Mouse (Mus musculus) stomach, postnatal 0 days (tissue): ENCODE results near the gene Rnf207. TPM values are rescaled to one million over a fixed set of nuclear protein-coding genes. Genes with fewer than 3 reads are reported as not detected.

Source experiments
- ATAC-seq: fragments of 200-750 bp; cut with Nextera tagmentation; 2 replicates; pipeline ENCODE4 v1.8.0; 2017; ENCODE audit not compliant: low FRiP score, low TSS enrichment
- DNase-seq: peaks from one replicate; pipeline ENCODE4 v3.0.0-alpha.2; 2016; ENCODE audit warnings: low spot score
- H3K27ac ChIP-seq: fragments of 300-500 bp; sonication (generic); replicated peaks from 2 replicates; pipeline ENCODE4 v1.5.1; 2014; ENCODE audit warnings: mild to moderate bottlenecking, control low read depth
- H3K27me3 ChIP-seq: fragments of 300-500 bp; sonication (generic); 2 replicates; pipeline ENCODE4 v1.6.1; 2014; ENCODE audit warnings: low read length; ENCODE audit not compliant: control insufficient read depth, insufficient read depth
- H3K36me3 ChIP-seq: fragments of 300-500 bp; sonication (generic); 2 replicates; pipeline ENCODE4 v1.6.1; 2014; ENCODE audit warnings: low read length, mixed read lengths; ENCODE audit not compliant: control insufficient read depth, insufficient read depth
- H3K4me1 ChIP-seq: fragments of 300-500 bp; sonication (generic); replicated peaks from 2 replicates; pipeline ENCODE4 v1.6.1; 2014; ENCODE audit warnings: antibody characterized with exemption; ENCODE audit not compliant: control insufficient read depth, insufficient read depth
- H3K4me2 ChIP-seq: fragments of 300-500 bp; sonication (generic); replicated peaks from 2 replicates; pipeline ENCODE4 v1.6.1; 2014; ENCODE audit warnings: low read depth, mild to moderate bottlenecking, control low read depth, moderate library complexity
- H3K4me3 ChIP-seq: fragments of 300-500 bp; sonication (generic); 2 replicates; pipeline ENCODE4 v1.5.1; 2014; ENCODE audit warnings: low read depth, low read length, control low read depth
- H3K9ac ChIP-seq: fragments of 300-500 bp; sonication (generic); 2 replicates; pipeline ENCODE4 v1.6.1; 2014; ENCODE audit warnings: mild to moderate bottlenecking, low read length, control low read depth, mixed read lengths
- H3K9me3 ChIP-seq: fragments of 300-500 bp; sonication (generic); 2 replicates; pipeline ENCODE4 v1.6.1; 2016; ENCODE audit warnings: low read length; ENCODE audit not compliant: control insufficient read depth
- CTCF ChIP-seq: IDR thresholded peaks from 2 replicates; pipeline ENCODE4 v1.5.1; 2016; ENCODE audit warnings: antibody characterized with exemption, low read depth, mild to moderate bottlenecking, moderate library complexity
- EP300 ChIP-seq: optimal IDR thresholded peaks from 2 replicates; pipeline ENCODE3; 2016; ENCODE audit warnings: antibody characterized with exemption
- WGBS: fragments of 180-500 bp; shearing (Covaris S2); extraction: QIAGEN DNeasy Blood & Tissue Kit; methylation state at CpG from one replicate; pipeline ENCODE4 v1.1.7; 2014; 5-methylcytosine and 5-hydroxymethylcytosine counted together
- polyA plus RNA-seq: library from polyadenylated mRNA; unstranded; fragments of >200 nt; fragmentation: Nextera tagmentation; extraction: Ambion mirVana; gene quantifications from 2 replicates; pipeline ENCODE4 v1.2.1, GENCODE M21; 2015

Gene Rnf207
- polyA plus RNA-seq, 1 experiment from 2014 or later = 0.46 TPM

DNA sequence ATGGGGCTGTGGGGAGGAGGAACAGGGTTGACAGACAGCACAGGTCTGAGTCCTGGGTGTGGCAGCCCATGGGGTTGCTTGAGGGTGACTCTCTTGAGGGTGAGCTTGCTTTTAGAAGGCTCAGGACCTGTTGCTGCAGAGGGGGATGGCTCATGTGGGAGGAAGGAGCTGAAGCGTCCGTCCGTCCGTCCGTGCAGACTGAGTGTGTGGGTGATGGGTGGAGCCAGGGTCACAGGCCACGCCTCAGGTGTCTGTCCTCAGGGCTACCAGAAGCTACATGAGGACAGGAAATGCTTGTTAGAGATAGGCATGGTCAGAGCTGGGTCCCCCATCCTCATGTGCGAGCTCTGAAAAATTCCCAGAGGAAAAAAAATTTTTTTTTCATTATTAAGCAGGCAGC, 25.9 kb upstream of the Rnf207 start:
- Histone ChIP-seq H3K4me1 (no peaks in the 10 kb centered on the region), H3K9me3 (no peaks in the 10 kb centered on the region), H3K36me3 (no peaks in the 10 kb centered on the region), H3K4me2 (no peak overlapping the region), H3K4me3 (no peak overlapping the region), H3K27me3 (no peaks in the 10 kb centered on the region), H3K27ac (no peak overlapping the region), H3K9ac (no peak overlapping the region)
- DNase-seq = no peak
- 59% methylated on average over 7 of the region's 7 CpGs for whole genome bisulfite sequencing
- TF ChIP-seq EP300 (no peak), CTCF (no peak)
- ATAC-seq = no peak

DNA sequence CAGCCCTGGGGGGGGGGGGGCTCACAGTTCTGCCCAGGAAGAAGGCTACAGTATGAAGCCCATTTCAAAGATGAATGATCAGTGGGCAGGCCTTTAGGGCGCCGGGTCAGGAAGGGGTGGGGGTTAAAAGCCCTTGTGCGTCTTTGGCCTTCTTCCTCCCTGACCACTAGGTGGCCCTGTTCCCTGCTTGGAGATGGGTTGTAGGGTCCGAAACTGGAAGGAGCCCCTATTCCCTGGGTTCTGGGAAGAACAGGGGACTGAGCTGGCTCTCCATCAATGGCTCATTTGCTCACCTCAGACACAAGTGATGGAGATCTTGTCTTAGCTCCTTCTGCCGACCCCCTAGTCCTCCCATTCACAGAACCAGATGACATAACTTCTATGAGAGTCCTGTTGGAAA, 24.5 kb upstream of the Rnf207 start:
- TF ChIP-seq CTCF (peak; percentile 73), EP300 (no peak)
- H3K4me1 ChIP-seq = no peaks in the 10 kb centered on the region
- no peak overlapping the region for H3K4me3 ChIP-seq
- no peaks in the 10 kb centered on the region for H3K9me3 ChIP-seq
- DNase-seq = no peak
- no peaks in the 10 kb centered on the region for H3K36me3 ChIP-seq
- no peak for ATAC-seq
- no peak overlapping the region for H3K27ac ChIP-seq
- no peaks in the 10 kb centered on the region for H3K27me3 ChIP-seq
- WGBS = 13% methylated on average over 5 of the region's 5 CpGs
- no peak overlapping the region for H3K4me2 ChIP-seq
- H3K9ac ChIP-seq = no peak overlapping the region

GRCm38 (mm10) chr4:152340584-152341284, 21.9 kb upstream of the Rnf207 start:
- ATAC-seq (no peak), DNase-seq (peak; percentile 47)
- no peaks in the 10 kb centered on the region for H3K9me3 ChIP-seq
- TF ChIP-seq EP300 (no peak), CTCF (no peak)
- whole genome bisulfite sequencing = 35% methylated on average over 15 of the region's 15 CpGs
- no peaks in the 10 kb centered on the region for H3K36me3 ChIP-seq
- H3K27ac ChIP-seq = no peak overlapping the region
- no peak overlapping the region for H3K9ac ChIP-seq
- H3K27me3 ChIP-seq = no peaks in the 10 kb centered on the region; the same call in 1 of the 2 replicates
- H3K4me3 ChIP-seq = no peak overlapping the region
- no peak overlapping the region for H3K4me2 ChIP-seq
- no peaks in the 10 kb centered on the region for H3K4me1 ChIP-seq

DNA sequence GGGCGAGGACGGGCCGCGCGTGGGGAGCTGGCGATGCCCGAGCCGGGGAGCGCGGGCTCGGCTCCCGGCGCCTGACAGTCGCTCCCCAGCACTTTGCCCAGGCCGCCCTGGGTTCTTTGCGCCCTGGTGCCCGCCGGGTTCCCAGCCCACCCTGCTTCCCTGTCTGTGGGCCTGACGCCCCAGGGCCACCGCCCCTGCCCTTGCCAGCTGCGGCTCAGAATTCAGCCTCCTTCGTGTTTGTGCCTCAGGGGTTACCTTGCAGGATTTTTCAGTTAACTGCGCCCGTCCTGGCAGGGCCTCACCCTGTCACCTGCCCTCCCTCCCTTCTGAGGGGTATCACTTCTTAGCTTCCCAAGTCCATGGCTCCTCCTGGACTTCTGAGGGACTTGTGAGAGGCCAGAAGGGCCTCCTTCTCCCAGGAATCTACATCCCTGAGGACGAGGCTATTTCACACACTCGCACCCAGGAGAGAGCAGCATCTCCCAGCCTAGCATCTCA, 20.5 kb upstream of the Rnf207 start:
- H3K4me2 ChIP-seq = peak overlapping the region; percentile 86
- no peak overlapping the region for H3K27ac ChIP-seq
- WGBS = 6% methylated on average over 12 of the region's 26 CpGs
- peak overlapping the region; percentile 47; the same call in 1 of the 2 replicates for H3K9ac ChIP-seq
- ATAC-seq (no peak), DNase-seq (no peak)
- peak overlapping the region; percentile 48 for H3K4me3 ChIP-seq
- H3K4me1 ChIP-seq = no peaks in the 10 kb centered on the region
- no peaks in the 10 kb centered on the region; the same call in 1 of the 2 replicates for H3K36me3 ChIP-seq
- no peaks in the 10 kb centered on the region; the same call in 1 of the 2 replicates for H3K27me3 ChIP-seq
- no peaks in the 10 kb centered on the region for H3K9me3 ChIP-seq
- no peak for TF ChIP-seq CTCF
- TF ChIP-seq EP300 = no peak

DNA sequence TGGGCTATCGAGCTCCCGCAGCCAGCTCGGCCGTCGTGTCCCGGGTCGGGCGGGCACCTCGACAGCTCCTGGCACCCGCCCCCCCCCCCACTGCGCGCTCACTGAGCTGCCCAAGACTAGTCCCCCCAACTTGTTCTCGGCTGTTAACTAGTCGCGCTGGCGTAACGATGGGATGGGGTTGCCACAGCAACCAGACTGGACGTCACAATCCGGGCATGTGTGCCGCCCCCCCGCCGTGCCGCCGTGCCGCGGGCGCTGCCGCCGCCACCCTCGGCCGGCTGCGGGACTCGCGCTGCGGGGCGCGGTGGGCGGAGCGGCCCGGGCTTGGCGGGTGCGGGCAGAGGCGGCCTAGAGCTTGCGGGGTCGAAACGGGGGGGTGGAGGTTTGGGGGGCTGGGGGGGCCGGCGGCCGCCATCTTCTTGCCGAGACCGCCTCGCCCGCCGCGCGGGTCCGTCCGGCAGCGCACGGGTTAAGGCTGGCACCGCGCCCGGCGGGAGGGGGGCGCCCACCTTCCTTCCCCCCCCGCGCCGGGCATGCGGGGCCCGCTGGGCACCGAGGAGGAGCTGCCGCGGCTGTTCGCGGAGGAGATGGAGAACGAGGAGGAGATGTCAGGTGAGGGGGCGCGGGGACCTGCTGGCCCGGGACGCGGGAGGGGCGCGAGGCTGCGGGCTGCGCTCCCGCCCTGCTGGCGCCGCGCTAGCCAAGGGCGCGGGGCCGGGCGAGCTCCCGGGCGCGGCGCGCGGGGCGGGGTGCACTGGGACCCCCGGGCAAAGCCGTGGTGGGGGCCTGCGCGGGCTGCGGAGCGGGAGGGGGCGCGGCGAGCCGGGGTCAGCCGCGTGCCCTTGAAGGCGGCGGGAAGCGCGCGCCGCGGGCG, 19.9 kb upstream of the Rnf207 start, which contains the start of gene Chd5:
Gene Chd5, plus strand, starts transcription at position 233 of the 874 bp plus-strand sequence.
- Histone ChIP-seq H3K4me2 (peak within 1 kb of the TSS; percentile 86), H3K36me3 (peaks cover under 1% of the 10 kb centered on the region; the same call in 1 of the 2 replicates), H3K27ac (no peak within 1 kb of the TSS), H3K9me3 (no peaks in the 10 kb centered on the region), H3K9ac (peak within 1 kb of the TSS; percentile 47; the same call in 1 of the 2 replicates), H3K4me3 (peak within 1 kb of the TSS; percentile 48), H3K4me1 (no peaks in the 10 kb centered on the region), H3K27me3 (no peaks in the 10 kb centered on the region; the same call in 1 of the 2 replicates)
- no peak for DNase-seq
- 0 out of 2 replicates have a peak, but pooled peaks have one; percentile 22 for ATAC-seq
- 1% methylated on average over 70 of the region's 120 CpGs for WGBS
- TF ChIP-seq EP300 (no peak), CTCF (no peak)
